Mouse (Mus musculus): ENCODE measurements around the gene Olfr559. TPM values are rescaled to one million over a fixed set of nuclear protein-coding genes. Genes with fewer than 3 reads are reported as not detected.
A peak's percentile ranks its signal among the peaks of the same experiment; 100 is the strongest.

Gene Olfr559
- polyA plus RNA-seq, 1 experiment from 2014 or later, result not detected

GRCm38 (mm10) chr7:102695358-102696125, 31.7 kb downstream of the Olfr559 start, which contains the start of gene Olfr557:
Gene Olfr557, plus strand, starts transcription at chr7:102695910.
- Histone ChIP-seq H3K4me2 (ENCODE audit: low read depth, low read length) (no peak within 1 kb of the TSS), H3K9ac (replicated peaks; ENCODE audit: low read depth, low read length) (no peak within 1 kb of the TSS)
- WGBS, result 82% methylated on average over 5 of the region's 5 CpGs

GRCm38 (mm10) chr7:102686944-102687501, 40.3 kb downstream of the Olfr559 start, which contains the start of gene Trim68:
Gene Trim68, minus strand, starts transcription at chr7:102687327.
- Histone ChIP-seq H3K9me3 (ENCODE audit: control insufficient read depth, low read length) (no peaks in the 10 kb centered on the region), H3K4me1 (ENCODE audit: control insufficient read depth, insufficient read depth, low read length) (no peaks in the 10 kb centered on the region), H3K36me3 (ENCODE audit: control insufficient read depth, insufficient read depth, low read length) (no peaks in the 10 kb centered on the region), H3K9ac (replicated peaks; ENCODE audit: low read depth, low read length) (peak within 1 kb of the TSS; percentile 74), H3K4me2 (ENCODE audit: low read depth, low read length) (peak within 1 kb of the TSS; percentile 67), H3K27me3 (ENCODE audit: control insufficient read depth, insufficient read depth, low read length) (no peaks in the 10 kb centered on the region), H3K27ac (ENCODE audit: low read depth, low read length) (peak within 1 kb of the TSS; percentile 66), H3K4me3 (ENCODE audit: low read depth, low read length) (peak within 1 kb of the TSS; percentile 58)
- peak; percentile 100 for ATAC-seq (ENCODE audit: low read depth)
- WGBS, result under 1% methylated on average over 34 of the region's 40 CpGs

More at GRCm38 (mm10) chr7:102695358-102696125, 31.7 kb downstream of the Olfr559 start, which contains the start of gene Olfr557:
- Histone ChIP-seq H3K4me1 (ENCODE audit: control insufficient read depth, insufficient read depth, low read length) (no peaks in the 10 kb centered on the region), H3K9me3 (ENCODE audit: control insufficient read depth, low read length) (no peaks in the 10 kb centered on the region), H3K36me3 (ENCODE audit: control insufficient read depth, insufficient read depth, low read length) (no peaks in the 10 kb centered on the region), H3K27me3 (ENCODE audit: control insufficient read depth, insufficient read depth, low read length) (no peaks in the 10 kb centered on the region), H3K4me3 (ENCODE audit: low read depth, low read length) (no peak within 1 kb of the TSS), H3K27ac (ENCODE audit: low read depth, low read length) (no peak within 1 kb of the TSS)
- ATAC-seq (ENCODE audit: low read depth), result no peak; the same call in 1 of the 2 replicates

GRCm38 (mm10) chr7:102681916-102682315, 45.4 kb downstream of the Olfr559 start:
- Histone ChIP-seq H3K4me2 (ENCODE audit: low read depth, low read length) (no peak overlapping the region), H3K9ac (replicated peaks; ENCODE audit: low read depth, low read length) (no peak overlapping the region), H3K4me1 (ENCODE audit: control insufficient read depth, insufficient read depth, low read length) (no peaks in the 10 kb centered on the region), H3K36me3 (ENCODE audit: control insufficient read depth, insufficient read depth, low read length) (no peaks in the 10 kb centered on the region), H3K27ac (ENCODE audit: low read depth, low read length) (no peak overlapping the region), H3K4me3 (ENCODE audit: low read depth, low read length) (no peak overlapping the region), H3K27me3 (ENCODE audit: control insufficient read depth, insufficient read depth, low read length) (no peaks in the 10 kb centered on the region), H3K9me3 (ENCODE audit: control insufficient read depth, low read length) (no peaks in the 10 kb centered on the region)
- ATAC-seq (ENCODE audit: low read depth), result no peak
- WGBS, result 97% methylated on average over 1 of the region's 1 CpGs

- no peak for ATAC-seq (ENCODE audit: low read depth)
- Histone ChIP-seq H3K27ac (ENCODE audit: low read depth, low read length) (no peak overlapping the region), H3K9ac (replicated peaks; ENCODE audit: low read depth, low read length) (no peak overlapping the region), H3K4me2 (ENCODE audit: low read depth, low read length) (no peak overlapping the region), H3K4me1 (ENCODE audit: control insufficient read depth, insufficient read depth, low read length) (no peaks in the 10 kb centered on the region), H3K36me3 (ENCODE audit: control insufficient read depth, insufficient read depth, low read length) (no peaks in the 10 kb centered on the region), H3K4me3 (ENCODE audit: low read depth, low read length) (no peak overlapping the region), H3K9me3 (ENCODE audit: control insufficient read depth, low read length) (no peaks in the 10 kb centered on the region), H3K27me3 (ENCODE audit: control insufficient read depth, insufficient read depth, low read length) (no peaks in the 10 kb centered on the region)
- 89% methylated on average over 2 of the region's 2 CpGs for WGBS
Measured at GRCm38 (mm10) chr7:102676225-102676624, 51.1 kb downstream of the Olfr559 start.

Other genes starting within 250 kb of the Olfr559 start
- gene Olfr543, start 245.8 kb downstream of the Olfr559 start, polyA plus RNA-seq (2014; fragmentation: Nextera tagmentation; extraction: Ambion mirVana), result 0.80 and 1.3 TPM in 2 replicates
- 0.12 and 0.21 TPM in 2 replicates for gene Olfr544, start 239.2 kb downstream of the Olfr559 start, polyA plus RNA-seq (2014; fragmentation: Nextera tagmentation; extraction: Ambion mirVana)
- 0.19 and 0.37 TPM in 2 replicates for gene Olfr545, start 227.9 kb downstream of the Olfr559 start, polyA plus RNA-seq (2014; fragmentation: Nextera tagmentation; extraction: Ambion mirVana)
- not detected in 2 replicates for gene Olfr547, start 192.7 kb downstream of the Olfr559 start, polyA plus RNA-seq (2014; fragmentation: Nextera tagmentation; extraction: Ambion mirVana)
- gene Olfr548-ps1, start 186.6 kb downstream of the Olfr559 start, polyA plus RNA-seq (2014; fragmentation: Nextera tagmentation; extraction: Ambion mirVana), result not detected in 2 replicates
- gene Olfr549, start 177.6 kb downstream of the Olfr559 start, polyA plus RNA-seq (2014; fragmentation: Nextera tagmentation; extraction: Ambion mirVana), result not detected in 2 replicates
- 0.11 and 0.58 TPM in 2 replicates for gene Trim21, start 162.0 kb downstream of the Olfr559 start, polyA plus RNA-seq (2014; fragmentation: Nextera tagmentation; extraction: Ambion mirVana)
- gene Olfr550, start 156.0 kb downstream of the Olfr559 start, polyA plus RNA-seq (2014; fragmentation: Nextera tagmentation; extraction: Ambion mirVana), result not detected in 2 replicates
- not detected in 2 replicates for gene Olfr551, start 135.6 kb downstream of the Olfr559 start, polyA plus RNA-seq (2014; fragmentation: Nextera tagmentation; extraction: Ambion mirVana)
- gene Olfr552, start 129.7 kb downstream of the Olfr559 start, polyA plus RNA-seq (2014; fragmentation: Nextera tagmentation; extraction: Ambion mirVana), result not detected in 2 replicates
- gene Olfr553, start 109.3 kb downstream of the Olfr559 start, polyA plus RNA-seq (2014; fragmentation: Nextera tagmentation; extraction: Ambion mirVana), result not detected in 2 replicates
- gene Olfr554, start 89.1 kb downstream of the Olfr559 start, polyA plus RNA-seq (2014; fragmentation: Nextera tagmentation; extraction: Ambion mirVana), result not detected in 2 replicates
- not detected in 2 replicates for gene Olfr555, start 68.7 kb downstream of the Olfr559 start, polyA plus RNA-seq (2014; fragmentation: Nextera tagmentation; extraction: Ambion mirVana)
- not detected in 2 replicates for gene Olfr556, start 62.6 kb downstream of the Olfr559 start, polyA plus RNA-seq (2014; fragmentation: Nextera tagmentation; extraction: Ambion mirVana)
- gene Trim68, start 40.2 kb downstream of the Olfr559 start, polyA plus RNA-seq (2014; fragmentation: Nextera tagmentation; extraction: Ambion mirVana), result 8.0 and 8.7 TPM in 2 replicates
- not detected in 2 replicates for gene Olfr557, start 31.6 kb downstream of the Olfr559 start, polyA plus RNA-seq (2014; fragmentation: Nextera tagmentation; extraction: Ambion mirVana)
- gene Olfr558, start 25.3 kb downstream of the Olfr559 start, polyA plus RNA-seq (2014; fragmentation: Nextera tagmentation; extraction: Ambion mirVana), result 0.12 and 0.36 TPM in 2 replicates
- not detected in 2 replicates for gene Olfr33, start 8.4 kb downstream of the Olfr559 start, polyA plus RNA-seq (2014; fragmentation: Nextera tagmentation; extraction: Ambion mirVana)
- gene Olfr560, start 31.9 kb upstream of the Olfr559 start, polyA plus RNA-seq (2014; fragmentation: Nextera tagmentation; extraction: Ambion mirVana), result not detected in 2 replicates
- 0.19 TPM in 1 of 2 replicates, not detected in the other for gene Olfr78, start 32.0 kb upstream of the Olfr559 start, polyA plus RNA-seq (2014; fragmentation: Nextera tagmentation; extraction: Ambion mirVana)
- not detected in 2 replicates for gene Olfr561, start 43.7 kb upstream of the Olfr559 start, polyA plus RNA-seq (2014; fragmentation: Nextera tagmentation; extraction: Ambion mirVana)
- gene Olfr564, start 76.0 kb upstream of the Olfr559 start, polyA plus RNA-seq (2014; fragmentation: Nextera tagmentation; extraction: Ambion mirVana), result not detected in 2 replicates
- gene Olfr566, start 131.3 kb upstream of the Olfr559 start, polyA plus RNA-seq (2014; fragmentation: Nextera tagmentation; extraction: Ambion mirVana), result not detected in 2 replicates
- gene Olfr568, start 149.6 kb upstream of the Olfr559 start, polyA plus RNA-seq (2014; fragmentation: Nextera tagmentation; extraction: Ambion mirVana), result not detected in 2 replicates
- gene Olfr569, start 163.4 kb upstream of the Olfr559 start, polyA plus RNA-seq (2014; fragmentation: Nextera tagmentation; extraction: Ambion mirVana), result not detected in 2 replicates
- not detected in 2 replicates for gene Olfr570, start 167.1 kb upstream of the Olfr559 start, polyA plus RNA-seq (2014; fragmentation: Nextera tagmentation; extraction: Ambion mirVana)
- 0.18 TPM in 1 of 2 replicates, not detected in the other for gene Olfr571, start 190.0 kb upstream of the Olfr559 start, polyA plus RNA-seq (2014; fragmentation: Nextera tagmentation; extraction: Ambion mirVana)
- not detected in 2 replicates for gene Olfr572, start 196.9 kb upstream of the Olfr559 start, polyA plus RNA-seq (2014; fragmentation: Nextera tagmentation; extraction: Ambion mirVana)
- gene Olfr573-ps1, start 215.1 kb upstream of the Olfr559 start, polyA plus RNA-seq (2014; fragmentation: Nextera tagmentation; extraction: Ambion mirVana), result not detected in 2 replicates
- gene Olfr574, start 221.0 kb upstream of the Olfr559 start, polyA plus RNA-seq (2014; fragmentation: Nextera tagmentation; extraction: Ambion mirVana), result not detected in 2 replicates
- not detected in 2 replicates for gene Olfr575, start 231.3 kb upstream of the Olfr559 start, polyA plus RNA-seq (2014; fragmentation: Nextera tagmentation; extraction: Ambion mirVana)
- not detected in 2 replicates for gene Olfr576, start 235.2 kb upstream of the Olfr559 start, polyA plus RNA-seq (2014; fragmentation: Nextera tagmentation; extraction: Ambion mirVana)
- not detected in 2 replicates for gene Olfr577, start 248.5 kb upstream of the Olfr559 start, polyA plus RNA-seq (2014; fragmentation: Nextera tagmentation; extraction: Ambion mirVana)